Mouse (Mus musculus): ENCODE measurements at regions not wholly inside any gene's neighbourhood (a gene's known extent, or its start where the extent isn't known, plus 50 kb on each side); places are given as distances from the start of the nearest gene placed in this dataset.

- no peak for DNase-seq (ENCODE audit: low spot score)
Measured at GRCm38 (mm10) chr17:3248875-3249274, 77.5 kb upstream of the Tiam2 start.

DNA sequence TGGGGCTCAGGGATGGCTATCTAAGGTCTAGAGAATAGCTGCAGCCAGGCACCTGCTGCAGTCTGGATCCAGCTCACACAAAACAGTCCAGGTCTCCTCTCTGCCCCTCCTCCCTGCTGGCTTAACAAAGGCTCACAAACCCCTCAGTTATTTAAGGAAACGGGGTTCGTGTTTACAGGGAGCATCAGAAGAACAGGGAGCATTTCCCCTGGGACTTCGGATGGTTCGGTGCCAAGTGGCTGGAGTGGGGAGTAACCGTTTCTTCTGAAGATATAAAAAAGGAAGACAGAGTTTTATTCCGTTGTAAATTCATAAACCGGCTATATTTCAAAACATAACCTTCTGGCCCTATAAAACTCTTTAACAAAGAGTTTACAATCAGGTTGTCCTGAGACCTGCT is 77.1 kb upstream of the Tiam2 start:
- DNase-seq (ENCODE audit: low spot score), result no peak

GRCm38 (mm10) chr17:3251176-3251575 is 75.2 kb upstream of the Tiam2 start:
- no peak for DNase-seq (ENCODE audit: low spot score)

GRCm38 (mm10) chr17:3251966-3252365 is 74.4 kb upstream of the Tiam2 start:
- DNase-seq (ENCODE audit: low spot score), result no peak

GRCm38 (mm10) chr17:3253508-3254176 is 72.7 kb upstream of the Tiam2 start:
- DNase-seq (ENCODE audit: low spot score), result peak; percentile 21

DNA sequence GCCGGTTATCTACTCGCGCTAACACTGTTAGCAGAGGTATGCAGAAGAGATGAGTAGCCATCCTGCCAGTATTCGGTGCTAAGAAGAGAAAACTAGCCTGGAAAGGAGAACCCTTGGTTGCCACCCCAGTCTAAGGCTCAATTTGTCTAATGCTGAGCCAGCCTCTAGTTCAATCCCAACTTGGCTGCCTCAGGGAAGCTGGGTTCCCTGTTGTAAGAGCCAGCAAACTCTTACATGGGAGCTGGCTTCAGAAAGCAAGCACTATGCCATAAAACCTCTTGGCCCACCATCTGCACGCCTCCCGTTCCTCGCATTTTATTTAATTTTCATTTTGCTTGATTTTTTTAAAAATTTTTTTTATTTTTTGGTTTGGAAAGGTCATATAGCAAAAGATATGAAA is 69.6 kb upstream of the Tiam2 start:
- DNase-seq (ENCODE audit: low spot score), result no peak

GRCm38 (mm10) chr17:3258811-3259510 is 67.4 kb upstream of the Tiam2 start:
- no peak for DNase-seq (ENCODE audit: low spot score)

DNA sequence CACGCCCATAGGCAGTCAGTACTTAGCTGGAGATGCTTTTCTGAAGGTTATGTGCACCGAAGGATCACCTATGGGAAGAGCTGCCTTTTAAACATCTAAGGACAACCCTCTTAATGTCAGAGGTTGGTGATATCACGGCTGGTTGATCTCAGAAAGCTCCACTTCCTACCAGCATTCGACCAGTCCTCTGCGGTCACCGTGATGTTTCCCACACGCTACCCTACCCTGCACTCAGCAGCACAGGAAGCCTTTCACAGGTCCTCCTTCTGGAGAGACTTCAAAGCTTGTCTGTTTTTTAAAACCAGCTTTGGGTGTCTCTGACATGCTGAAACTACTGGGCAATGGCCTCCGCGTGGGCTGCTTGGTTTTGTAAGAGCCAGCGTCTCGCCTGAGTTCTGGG is 65.6 kb upstream of the Tiam2 start:
- DNase-seq (ENCODE audit: low spot score), result no peak

DNA sequence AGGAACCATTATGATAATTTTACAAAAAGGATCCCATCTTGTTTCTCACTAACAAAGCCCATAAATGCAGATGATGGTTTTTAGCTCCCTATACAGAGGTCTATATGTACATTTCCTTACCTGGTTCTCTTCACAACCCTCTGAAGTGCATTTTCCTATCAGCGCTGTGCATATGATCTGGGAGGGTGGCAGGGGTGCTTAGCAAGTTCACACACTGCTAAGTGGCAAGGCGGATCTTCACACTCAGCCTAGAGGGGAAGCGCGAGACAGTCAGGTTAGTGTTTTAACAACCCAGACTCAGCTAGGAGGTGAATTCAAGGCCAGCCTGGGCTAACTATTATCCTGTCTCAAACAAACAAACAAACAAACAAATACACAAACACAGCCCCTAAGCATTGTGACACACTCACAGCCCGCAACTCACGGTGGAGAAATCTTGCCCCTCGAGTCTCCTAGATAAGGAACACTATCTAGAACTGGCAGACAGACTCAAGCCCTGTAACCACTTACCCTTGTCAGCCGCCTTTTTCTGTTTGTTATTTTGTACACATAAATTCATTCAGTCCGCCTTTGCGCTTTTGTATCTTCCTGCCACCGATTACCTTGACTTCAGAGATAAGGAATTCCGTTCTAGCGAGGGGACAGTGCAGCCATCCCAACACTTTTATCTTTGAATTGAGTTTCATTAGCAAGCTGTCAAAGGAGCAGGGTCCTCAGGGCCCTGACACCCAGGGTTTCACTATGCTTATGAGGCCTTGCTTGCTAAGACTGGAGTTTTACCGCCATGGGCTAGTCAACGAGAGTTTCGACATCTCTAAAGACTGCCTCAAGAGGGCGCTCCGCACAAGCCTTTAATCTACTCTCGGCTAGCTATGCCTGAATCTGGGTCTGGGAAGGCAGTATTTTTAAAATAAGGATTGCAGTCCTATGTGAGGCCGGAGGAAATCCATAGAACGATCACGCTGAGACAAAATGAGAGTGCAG is 53.0 kb upstream of the Tiam2 start:
- peak; percentile 71 for DNase-seq (ENCODE audit: low spot score)

GRCm38 (mm10) chr17:3274449-3275285 is 51.7 kb upstream of the Tiam2 start:
- no peak for DNase-seq (ENCODE audit: low spot score)

Measured in heart, adult 8-10 months (tissue).